Mouse (Mus musculus) embryo, embryonic 10 days (tissue): ENCODE data around the gene Zbtb6.
A peak's percentile ranks its signal among the peaks of the same experiment; 100 is the strongest.

Experiments used
- DNase-seq: peaks from one replicate; pipeline ENCODE4 v3.0.0-alpha.2; 2015; ENCODE audit warnings: low spot score

Zbtb6 gene

GRCm38 (mm10) chr2:37442611-37443591 is at the start of gene Zbtb6, which contains the start of the genes Zbtb26 and Rabgap1:
Gene Zbtb6 (minus strand): TSS chr2:37443171.
Gene Zbtb26 (minus strand): TSS chr2:37443135.
Gene Rabgap1 (plus strand): TSS chr2:37443279.
- DNase-seq, result peak; percentile 98

GRCm38 (mm10) chr2:37488956-37489355 is 46.0 kb upstream of the Zbtb6 start:
- no peak for DNase-seq

- no peak for DNase-seq
Measured at GRCm38 (mm10) chr2:37486408-37486807, 43.4 kb upstream of the Zbtb6 start.

- no peak for DNase-seq
Measured at GRCm38 (mm10) chr2:37485370-37485769, 42.4 kb upstream of the Zbtb6 start.

GRCm38 (mm10) chr2:37484165-37484564 is 41.2 kb upstream of the Zbtb6 start:
- no peak for DNase-seq

- DNase-seq, result no peak
Measured at GRCm38 (mm10) chr2:37480039-37480438, 37.1 kb upstream of the Zbtb6 start.

GRCm38 (mm10) chr2:37479559-37479958 is 36.6 kb upstream of the Zbtb6 start:
- no peak for DNase-seq

- DNase-seq, result no peak
Measured at GRCm38 (mm10) chr2:37466266-37466665, 23.3 kb upstream of the Zbtb6 start.

- no peak for DNase-seq
Measured at GRCm38 (mm10) chr2:37460707-37461106, 17.7 kb upstream of the Zbtb6 start.

GRCm38 (mm10) chr2:37452376-37452760 is 9.4 kb upstream of the Zbtb6 start:
- no peak for DNase-seq

GRCm38 (mm10) chr2:37451667-37452375 is 8.8 kb upstream of the Zbtb6 start:
- peak; percentile 95 for DNase-seq

GRCm38 (mm10) chr2:37431609-37432008 is 11.4 kb downstream of the Zbtb6 start:
- peak; percentile 39 for DNase-seq

- peak; percentile 91 for DNase-seq
Measured at GRCm38 (mm10) chr2:37430593-37431464, 12.1 kb downstream of the Zbtb6 start.

- DNase-seq, result no peak
Measured at GRCm38 (mm10) chr2:37423671-37424070, 19.3 kb downstream of the Zbtb6 start.

- peak; percentile 98 for DNase-seq
Measured at GRCm38 (mm10) chr2:37422306-37423304, 20.4 kb downstream of the Zbtb6 start, which contains the start of gene Rc3h2. Gene Rc3h2 (minus strand): TSS chr2:37422903.

- DNase-seq, result no peak
Measured at GRCm38 (mm10) chr2:37421903-37422302, 21.1 kb downstream of the Zbtb6 start.

GRCm38 (mm10) chr2:37395539-37395938 is 47.4 kb downstream of the Zbtb6 start:
- DNase-seq, result no peak

- DNase-seq, result no peak
Measured at GRCm38 (mm10) chr2:37382921-37383320, 60.0 kb downstream of the Zbtb6 start.

GRCm38 (mm10) chr2:37380189-37380588 is 62.8 kb downstream of the Zbtb6 start:
- DNase-seq, result peak; percentile 70

- no peak for DNase-seq
Measured at GRCm38 (mm10) chr2:37376018-37376417, 67.0 kb downstream of the Zbtb6 start.
